Mouse (Mus musculus): Measurements from ENCODE around the gene Gm10283.

GRCm38 (mm10) chr8:60505653-60506521 is 2.9 kb upstream of the Gm10283 start, which contains the start of gene Aadat:
- no peak for TF ChIP-seq CTCF (IDR thresholded peaks at IDR 0.05; ENCODE audit: low read depth, low read length)
- TF ChIP-seq POLR2A (IDR thresholded peaks at IDR 0.05; ENCODE audit: insufficient read depth, low read length) = no peak

Measured in ES-Bruce4 (cell line).